Comparison of ENCODE assay signal across 8 mouse cellular contexts in genomic region chr19:40394555-40395320, GRCm38 (mm10).
DNase-seq lines count a peak whose midpoint lies in the region; ATAC-seq and TF ChIP-seq lines count a peak whose summit lies in the region.

No protein-coding gene starts in this region.

- H3K27ac ChIP-seq in hindbrain, embryonic 13.5 days: peak overlapping the region; percentile 69
- H3K27ac ChIP-seq in hindbrain, embryonic 12.5 days: no peak overlapping the region
- peak overlapping the region; percentile 53 for H3K27ac ChIP-seq in embryonic facial prominence, embryonic 13.5 days
- H3K27ac ChIP-seq in hindbrain, postnatal 0 days: peak overlapping the region; percentile 69; the same call in 1 of the 2 replicates

- H3K36me3 ChIP-seq in hindbrain, embryonic 13.5 days: peaks cover 21% of the 10 kb centered on the region
- peaks cover 9% of the 10 kb centered on the region; the same call in 1 of the 2 replicates for H3K36me3 ChIP-seq in hindbrain, embryonic 12.5 days
- no peaks in the 10 kb centered on the region for H3K36me3 ChIP-seq in embryonic facial prominence, embryonic 13.5 days
- H3K36me3 ChIP-seq in hindbrain, postnatal 0 days (ENCODE audit: insufficient read depth, low read length): 0 out of 2 replicates have a peak, but pooled peaks cover 10% of the 10 kb centered on the region

- intact Hi-C loops in left cerebral cortex, postnatal 36 days (cut with DNase I): loop anchor here (10.0 kb wide), 1 partner anchor 120 kb away; the partner anchor contains the start of gene Sorbs1

- no peak for ATAC-seq in hindbrain, embryonic 13.5 days (ENCODE audit: low FRiP score)
- ATAC-seq in hindbrain, embryonic 12.5 days (ENCODE audit: low FRiP score): no peak
- ATAC-seq in embryonic facial prominence, embryonic 13.5 days (ENCODE audit: insufficient number of reproducible peaks, insufficient read depth, low FRiP score, low TSS enrichment, low read depth): no peak
- ATAC-seq in hindbrain, postnatal 0 days: no peak

- H3K27me3 ChIP-seq in hindbrain, embryonic 13.5 days: no peaks in the 10 kb centered on the region
- H3K27me3 ChIP-seq in hindbrain, embryonic 12.5 days: no peaks in the 10 kb centered on the region
- no peaks in the 10 kb centered on the region for H3K27me3 ChIP-seq in embryonic facial prominence, embryonic 13.5 days
- no peaks in the 10 kb centered on the region for H3K27me3 ChIP-seq in hindbrain, postnatal 0 days (ENCODE audit: insufficient read depth, low read length)

- no peaks in the 10 kb centered on the region for H3K9me3 ChIP-seq in hindbrain, embryonic 13.5 days
- no peaks in the 10 kb centered on the region for H3K9me3 ChIP-seq in hindbrain, embryonic 12.5 days (replicated peaks)
- no peaks in the 10 kb centered on the region for H3K9me3 ChIP-seq in embryonic facial prominence, embryonic 13.5 days
- H3K9me3 ChIP-seq in hindbrain, postnatal 0 days (ENCODE audit: low read length): no peaks in the 10 kb centered on the region

- TF ChIP-seq CTCF in hindbrain, postnatal 0 days (IDR thresholded peaks at IDR 0.05; ENCODE audit: low read depth): no peak

- DNase-seq in hindbrain, postnatal 0 days (ENCODE audit: low spot score): no peak
- peak; percentile 48 for DNase-seq in lung, postnatal 10 days
- DNase-seq in left cerebral cortex, postnatal 36 days (ENCODE audit: low spot score in 2 of 2): no peak
- no peak for DNase-seq in thymus, postnatal 25 days
- no peak for DNase-seq in ovary, postnatal 10 days (ENCODE audit: low spot score)

- peaks cover 20% of the 10 kb centered on the region for H3K4me1 ChIP-seq in hindbrain, embryonic 13.5 days (replicated peaks)
- peaks cover 17% of the 10 kb centered on the region; the same call in 1 of the 2 replicates for H3K4me1 ChIP-seq in hindbrain, embryonic 12.5 days
- H3K4me1 ChIP-seq in embryonic facial prominence, embryonic 13.5 days: peaks cover 16% of the 10 kb centered on the region
- peaks cover 19% of the 10 kb centered on the region for H3K4me1 ChIP-seq in hindbrain, postnatal 0 days (ENCODE audit: insufficient read depth, low read length)

- no peak overlapping the region for H3K4me3 ChIP-seq in hindbrain, embryonic 13.5 days
- no peak overlapping the region for H3K4me3 ChIP-seq in hindbrain, embryonic 12.5 days
- H3K4me3 ChIP-seq in embryonic facial prominence, embryonic 13.5 days: no peak overlapping the region
- no peak overlapping the region for H3K4me3 ChIP-seq in hindbrain, postnatal 0 days (ENCODE audit: low read length)

- WGBS in hindbrain, embryonic 13.5 days: 77% methylated on average over 10 of the region's 10 CpGs
- WGBS in hindbrain, embryonic 12.5 days: 78% methylated on average over 10 of the region's 10 CpGs
- WGBS in embryonic facial prominence, embryonic 13.5 days: 58% methylated on average over 10 of the region's 10 CpGs
- 59% methylated on average over 10 of the region's 10 CpGs for WGBS in hindbrain, postnatal 0 days

- no peak overlapping the region; the same call in 1 of the 2 replicates for H3K9ac ChIP-seq in hindbrain, embryonic 13.5 days
- H3K9ac ChIP-seq in hindbrain, embryonic 12.5 days: no peak overlapping the region
- H3K9ac ChIP-seq in embryonic facial prominence, embryonic 13.5 days: no peak overlapping the region
- no peak overlapping the region for H3K9ac ChIP-seq in hindbrain, postnatal 0 days (replicated peaks; ENCODE audit: low read length)

- no peak overlapping the region for H3K4me2 ChIP-seq in hindbrain, embryonic 13.5 days
- no peak overlapping the region for H3K4me2 ChIP-seq in hindbrain, embryonic 12.5 days (replicated peaks)
- H3K4me2 ChIP-seq in embryonic facial prominence, embryonic 13.5 days: no peak overlapping the region
- H3K4me2 ChIP-seq in hindbrain, postnatal 0 days (ENCODE audit: low read depth, low read length): no peak overlapping the region
